Mouse (Mus musculus): ENCODE measurements around the gene Rfk.

- TF ChIP-seq CTCF (conservative IDR thresholded peaks at IDR 0.05; ENCODE audit: low read length) (no peak), POU5F1 (IDR thresholded peaks at IDR 0.05; ENCODE audit: borderline replicate concordance, low read length) (no peak)
These were observed 14.7 kb downstream of the Rfk start for GRCm38 (mm10) chr19:17408591-17408990.

Measured in E14TG2a.4 (cell line).